Comparison of ENCODE assay signal across 8 mouse cellular contexts in genomic region chr13:109907634-109908033, GRCm38 (mm10).
DNase-seq lines count a peak whose midpoint lies in the region; ATAC-seq and TF ChIP-seq lines count a peak whose summit lies in the region.

No protein-coding gene starts in this region.

- ATAC-seq in forebrain, postnatal 0 days, result peak; percentile 28; the same call in 1 of the 2 replicates
- ATAC-seq in forebrain, embryonic 15.5 days (replicated peaks), result no peak
- peak; percentile 84 for ATAC-seq in common myeloid progenitor, adult 5-6 weeks (replicated peaks; ENCODE audit: low read depth, poor library complexity, severe bottlenecking)

- H3K36me3 ChIP-seq in forebrain, postnatal 0 days (ENCODE audit: insufficient read depth), result no peaks in the 10 kb centered on the region
- H3K36me3 ChIP-seq in forebrain, embryonic 15.5 days, result no peaks in the 10 kb centered on the region

- H3K9me3 ChIP-seq in forebrain, postnatal 0 days (ENCODE audit: low read length), result no peaks in the 10 kb centered on the region
- no peaks in the 10 kb centered on the region for H3K9me3 ChIP-seq in forebrain, embryonic 15.5 days

- 28% methylated on average over 9 of the region's 9 CpGs for WGBS in forebrain, postnatal 0 days
- 38% methylated on average over 9 of the region's 9 CpGs for WGBS in forebrain, embryonic 15.5 days

- no peaks in the 10 kb centered on the region for H3K27me3 ChIP-seq in forebrain, postnatal 0 days (ENCODE audit: insufficient read depth, low read length)
- no peaks in the 10 kb centered on the region for H3K27me3 ChIP-seq in forebrain, embryonic 15.5 days

- H3K4me3 ChIP-seq in forebrain, postnatal 0 days (ENCODE audit: low read depth, low read length), result no peak overlapping the region
- no peak overlapping the region for H3K4me3 ChIP-seq in forebrain, embryonic 15.5 days

- no peak overlapping the region for H3K4me2 ChIP-seq in forebrain, postnatal 0 days (ENCODE audit: low read depth)
- no peak overlapping the region for H3K4me2 ChIP-seq in forebrain, embryonic 15.5 days (replicated peaks)

- no peak overlapping the region for H3K9ac ChIP-seq in forebrain, postnatal 0 days
- H3K9ac ChIP-seq in forebrain, embryonic 15.5 days (replicated peaks), result no peak overlapping the region

- H3K27ac ChIP-seq in forebrain, postnatal 0 days (ENCODE audit: low read depth, low read length), result no peak overlapping the region
- H3K27ac ChIP-seq in forebrain, embryonic 15.5 days (replicated peaks), result no peak overlapping the region

- peaks cover 20% of the 10 kb centered on the region for H3K4me1 ChIP-seq in forebrain, postnatal 0 days (ENCODE audit: insufficient read depth)
- peaks cover 53% of the 10 kb centered on the region for H3K4me1 ChIP-seq in forebrain, embryonic 15.5 days

- peak; percentile 85 for TF ChIP-seq CTCF in forebrain, postnatal 0 days (IDR thresholded peaks at IDR 0.05; ENCODE audit: low read depth)

- peak; percentile 77 for DNase-seq in forebrain, postnatal 0 days
- peak; percentile 68 for DNase-seq in adipocyte (ENCODE audit: low spot score)
- DNase-seq in heart, adult 9 months (ENCODE audit: low spot score in 2 of 2), result peak; percentile 32 to 75
- DNase-seq in layer of hippocampus, postnatal 14 days (ENCODE audit: low spot score in 2 of 2), result peak; percentile 45 to 80
- peak; percentile 89 for DNase-seq in lung, postnatal 36 days
- DNase-seq in spleen, postnatal 36 days (ENCODE audit: low spot score in 2 of 2), result peak; percentile 78 to 83
